Mouse (Mus musculus): Measurements from ENCODE around the gene Rcbtb2.

- peak; percentile 25 for TF ChIP-seq POLR2A (IDR thresholded peaks at IDR 0.05; ENCODE audit: low read depth, low read length)
- no peak for TF ChIP-seq CTCF (IDR thresholded peaks at IDR 0.05; ENCODE audit: extremely low read depth, insufficient read depth, insufficient read length, insufficient replicate concordance)
These were observed 115.8 kb downstream of the Rcbtb2 start for GRCm38 (mm10) chr14:73238498-73239250.
